Mouse (Mus musculus) forebrain, embryonic 15.5 days (tissue): ENCODE results near the gene Ldhal6b. TPM values are rescaled to one million over a fixed set of nuclear protein-coding genes. Genes with fewer than 3 reads are reported as not detected.
A peak's percentile ranks its signal among the peaks of the same experiment; 100 is the strongest.

ENCODE experiments used
- ATAC-seq: fragments of 200-750 bp; cut with Nextera tagmentation; replicated peaks from 2 replicates; pipeline ENCODE4 v1.8.0; 2017; ENCODE audit warnings: mild to moderate bottlenecking, moderate TSS enrichment, moderate library complexity
- H3K27ac ChIP-seq: fragments of 300-500 bp; sonication (generic); replicated peaks from 2 replicates; pipeline ENCODE4 v1.5.1; 2015; ENCODE audit warnings: mild to moderate bottlenecking, inconsistent platforms
- H3K27me3 ChIP-seq: fragments of 300-500 bp; sonication (generic); 2 replicates; pipeline ENCODE4 v1.6.1; 2015; ENCODE audit warnings: inconsistent platforms
- H3K36me3 ChIP-seq: fragments of 300-500 bp; sonication (generic); 2 replicates; pipeline ENCODE4 v1.6.1; 2015; ENCODE audit warnings: mild to moderate bottlenecking, inconsistent platforms
- H3K4me1 ChIP-seq: fragments of 300-500 bp; sonication (generic); 2 replicates; pipeline ENCODE4 v1.6.1; 2015; ENCODE audit warnings: inconsistent platforms
- H3K4me2 ChIP-seq: fragments of 300-500 bp; sonication (generic); replicated peaks from 2 replicates; pipeline ENCODE4 v1.6.1; 2015; ENCODE audit warnings: mild to moderate bottlenecking, inconsistent platforms
- H3K4me3 ChIP-seq: fragments of 300-500 bp; sonication (generic); 2 replicates; pipeline ENCODE4 v1.5.1; 2015; ENCODE audit warnings: mild to moderate bottlenecking, inconsistent platforms
- H3K9ac ChIP-seq: fragments of 300-500 bp; sonication (generic); replicated peaks from 2 replicates; pipeline ENCODE4 v1.6.1; 2015; ENCODE audit warnings: mild to moderate bottlenecking, inconsistent platforms
- H3K9me3 ChIP-seq: fragments of 300-500 bp; sonication (generic); 2 replicates; pipeline ENCODE4 v1.6.1; 2016; ENCODE audit warnings: inconsistent platforms
- WGBS: fragments of 180-500 bp; shearing (Covaris S2); methylation state at CpG from one replicate; pipeline ENCODE4 v1.1.7; 2015; ENCODE audit warnings: mixed read lengths; 5-methylcytosine and 5-hydroxymethylcytosine counted together
- polyA plus RNA-seq: library from polyadenylated mRNA; unstranded; fragments of >200 nt; fragmentation: Nextera tagmentation; extraction: Ambion mirVana; gene quantifications from 2 replicates; pipeline ENCODE4 v1.2.1, GENCODE M21; 2015

The Ldhal6b gene
- polyA plus RNA-seq, 1 experiment from 2014 or later, result not detected

DNA sequence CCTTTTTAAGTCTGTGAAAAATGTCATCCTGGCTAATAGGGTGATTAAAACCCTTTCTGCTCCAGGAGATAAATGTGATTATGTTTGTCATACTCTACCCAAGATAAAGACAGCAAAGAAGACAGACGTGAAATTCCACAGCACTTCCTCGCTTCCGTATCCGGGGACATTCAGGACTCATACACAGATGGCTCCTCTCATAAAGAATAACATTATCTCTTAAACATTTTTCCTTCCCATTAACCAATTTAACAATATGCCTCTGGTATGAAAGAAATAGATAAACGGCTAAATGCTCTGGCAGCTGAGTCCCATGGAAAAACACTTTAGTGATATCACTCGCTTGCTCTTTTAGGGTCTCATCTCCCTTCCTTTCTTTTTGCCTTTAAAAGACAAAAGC lies 11.5 kb downstream of the Ldhal6b start:
- no peak overlapping the region for H3K4me2 ChIP-seq
- ATAC-seq, result no peak
- peaks cover 5% of the 10 kb centered on the region for H3K4me1 ChIP-seq
- H3K9me3 ChIP-seq, result no peaks in the 10 kb centered on the region
- H3K27ac ChIP-seq, result 0 out of 2 replicates have a peak overlapping the region, but pooled peaks have one; percentile 29
- no peak overlapping the region for H3K4me3 ChIP-seq
- peaks cover 3% of the 10 kb centered on the region; the same call in 1 of the 2 replicates for H3K36me3 ChIP-seq
- no peak overlapping the region for H3K9ac ChIP-seq
- peaks cover 13% of the 10 kb centered on the region; the same call in 1 of the 2 replicates for H3K27me3 ChIP-seq
- 64% methylated on average over 6 of the region's 6 CpGs for WGBS

DNA sequence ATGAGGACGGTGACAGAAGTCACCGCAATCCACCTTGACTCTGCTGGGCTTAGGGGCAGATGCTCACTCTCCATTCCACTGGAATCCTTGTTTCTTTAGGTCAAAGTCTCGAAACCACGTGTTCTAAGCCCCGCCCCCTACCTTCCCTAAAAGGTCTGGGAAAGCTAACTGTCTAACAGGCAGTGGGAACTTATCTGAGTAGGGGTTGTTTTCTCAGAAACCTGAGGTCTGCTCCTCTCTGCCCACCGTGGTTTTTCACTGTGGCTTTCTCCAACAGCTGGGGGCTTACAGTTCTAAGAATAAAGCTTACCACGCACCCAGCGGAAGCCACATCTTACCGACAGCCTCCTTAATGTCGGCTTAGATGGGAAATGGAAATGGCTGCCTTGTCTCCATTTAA lies 12.0 kb downstream of the Ldhal6b start:
- WGBS, result 42% methylated on average over 10 of the region's 10 CpGs
- Histone ChIP-seq H3K36me3 (peaks cover 3% of the 10 kb centered on the region; the same call in 1 of the 2 replicates), H3K4me3 (no peak overlapping the region), H3K4me1 (peaks cover 5% of the 10 kb centered on the region), H3K27ac (0 out of 2 replicates have a peak overlapping the region, but pooled peaks have one; percentile 29), H3K9ac (no peak overlapping the region), H3K4me2 (no peak overlapping the region), H3K9me3 (no peaks in the 10 kb centered on the region), H3K27me3 (peaks cover 13% of the 10 kb centered on the region; the same call in 1 of the 2 replicates)
- ATAC-seq, result no peak

DNA sequence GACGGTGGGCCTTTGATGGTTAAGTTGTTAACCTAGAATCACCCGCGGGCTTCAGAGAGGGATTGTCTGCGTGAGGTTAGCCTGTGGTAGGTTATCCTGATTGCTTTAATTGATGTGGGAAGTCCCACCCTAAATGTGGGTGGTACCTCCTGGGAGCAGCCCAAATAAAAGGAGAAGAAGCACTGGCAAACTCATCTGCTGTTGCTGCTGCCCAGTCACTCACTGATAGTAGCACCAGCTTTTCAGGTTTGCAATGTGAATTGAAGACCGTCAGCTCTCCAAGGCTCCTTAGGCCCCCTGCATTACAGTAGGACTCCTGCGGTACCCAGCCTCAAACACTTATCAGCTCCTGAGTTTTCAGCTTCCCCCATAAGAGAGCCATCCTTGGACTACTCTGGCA lies 14.7 kb downstream of the Ldhal6b start:
- H3K27me3 ChIP-seq, result peaks cover 13% of the 10 kb centered on the region; the same call in 1 of the 2 replicates
- H3K9ac ChIP-seq, result no peak overlapping the region
- H3K4me2 ChIP-seq, result no peak overlapping the region
- ATAC-seq, result no peak
- peaks cover 5% of the 10 kb centered on the region for H3K4me1 ChIP-seq
- no peaks in the 10 kb centered on the region for H3K9me3 ChIP-seq
- H3K36me3 ChIP-seq, result no peaks in the 10 kb centered on the region
- WGBS, result 84% methylated on average over 6 of the region's 6 CpGs
- H3K27ac ChIP-seq, result no peak overlapping the region
- H3K4me3 ChIP-seq, result no peak overlapping the region

DNA sequence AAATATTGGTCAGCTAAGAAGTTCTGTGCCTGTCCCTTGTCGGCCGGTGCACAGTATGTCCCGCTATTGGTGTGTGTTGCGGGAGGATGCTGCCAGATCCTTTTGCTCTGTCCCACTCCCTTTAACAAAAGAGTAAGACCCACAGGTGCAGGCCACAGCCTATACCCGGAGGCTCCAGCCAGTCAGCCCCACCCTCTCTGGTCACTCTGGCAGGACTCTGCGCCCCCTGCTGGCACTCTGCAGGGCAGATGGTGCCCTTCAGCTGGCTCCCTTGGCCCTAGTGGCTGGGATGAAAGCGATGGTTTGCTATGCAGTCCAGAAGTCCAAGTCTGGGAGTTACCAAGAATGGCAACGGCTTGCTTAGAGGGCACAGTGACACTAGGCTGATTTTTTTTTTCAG lies 15.9 kb downstream of the Ldhal6b start:
- 24% methylated on average over 8 of the region's 8 CpGs for WGBS
- no peak overlapping the region for H3K4me2 ChIP-seq
- no peaks in the 10 kb centered on the region for H3K36me3 ChIP-seq
- peaks cover 7% of the 10 kb centered on the region for H3K4me1 ChIP-seq
- no peak overlapping the region for H3K9ac ChIP-seq
- no peaks in the 10 kb centered on the region for H3K9me3 ChIP-seq
- H3K27ac ChIP-seq, result no peak overlapping the region
- peak; percentile 58 for ATAC-seq
- H3K4me3 ChIP-seq, result no peak overlapping the region
- peaks cover 13% of the 10 kb centered on the region; the same call in 1 of the 2 replicates for H3K27me3 ChIP-seq

DNA sequence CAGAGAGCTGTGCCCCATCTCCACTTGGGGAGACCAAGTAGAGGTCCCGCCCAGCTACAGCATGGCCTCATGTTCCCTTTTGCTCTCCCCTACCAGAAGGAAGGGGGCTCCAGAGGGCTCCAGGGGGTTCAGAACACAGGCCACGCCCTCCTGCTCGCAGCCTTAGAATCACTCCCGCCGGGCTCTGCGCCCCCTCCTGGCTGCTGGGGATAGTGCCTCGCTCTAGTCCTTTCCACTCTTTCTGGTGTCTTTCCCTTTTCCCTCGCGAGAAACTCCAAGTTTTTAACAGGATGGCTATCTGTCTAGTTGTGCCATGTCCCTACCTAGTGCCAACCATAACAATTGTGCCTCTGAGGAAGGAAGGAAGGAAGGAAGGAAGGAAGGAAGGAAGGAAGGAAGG lies 16.5 kb downstream of the Ldhal6b start:
- Histone ChIP-seq H3K27me3 (peaks cover 13% of the 10 kb centered on the region; the same call in 1 of the 2 replicates), H3K4me1 (peaks cover 12% of the 10 kb centered on the region), H3K9ac (no peak overlapping the region), H3K4me3 (no peak overlapping the region), H3K4me2 (0 out of 2 replicates have a peak overlapping the region, but pooled peaks have one; percentile 13), H3K36me3 (no peaks in the 10 kb centered on the region), H3K9me3 (no peaks in the 10 kb centered on the region), H3K27ac (no peak overlapping the region)
- peak; percentile 34; the same call in 1 of the 2 replicates for ATAC-seq
- 6% methylated on average over 9 of the region's 9 CpGs for WGBS

DNA sequence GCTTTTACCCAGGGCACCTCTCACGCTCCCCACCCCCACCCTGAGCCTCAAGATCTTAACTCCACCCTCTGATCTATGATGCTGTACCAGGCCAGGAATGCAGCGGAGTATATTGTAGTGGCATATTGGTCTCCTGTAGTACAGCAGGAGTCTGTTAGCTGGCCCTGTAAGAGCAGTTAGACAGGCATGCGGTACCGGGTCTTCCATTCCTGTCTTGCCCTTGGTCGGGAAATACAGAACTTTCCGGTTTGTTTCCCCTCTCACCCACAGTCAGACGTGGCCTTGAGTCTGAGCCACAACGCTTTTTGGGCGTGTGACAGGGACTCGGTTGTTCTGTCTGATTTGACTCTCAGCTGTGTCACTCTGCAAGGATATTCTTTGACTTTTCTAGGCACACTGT lies 17.3 kb downstream of the Ldhal6b start:
- WGBS, result 93% methylated on average over 10 of the region's 10 CpGs
- no peak for ATAC-seq

DNA sequence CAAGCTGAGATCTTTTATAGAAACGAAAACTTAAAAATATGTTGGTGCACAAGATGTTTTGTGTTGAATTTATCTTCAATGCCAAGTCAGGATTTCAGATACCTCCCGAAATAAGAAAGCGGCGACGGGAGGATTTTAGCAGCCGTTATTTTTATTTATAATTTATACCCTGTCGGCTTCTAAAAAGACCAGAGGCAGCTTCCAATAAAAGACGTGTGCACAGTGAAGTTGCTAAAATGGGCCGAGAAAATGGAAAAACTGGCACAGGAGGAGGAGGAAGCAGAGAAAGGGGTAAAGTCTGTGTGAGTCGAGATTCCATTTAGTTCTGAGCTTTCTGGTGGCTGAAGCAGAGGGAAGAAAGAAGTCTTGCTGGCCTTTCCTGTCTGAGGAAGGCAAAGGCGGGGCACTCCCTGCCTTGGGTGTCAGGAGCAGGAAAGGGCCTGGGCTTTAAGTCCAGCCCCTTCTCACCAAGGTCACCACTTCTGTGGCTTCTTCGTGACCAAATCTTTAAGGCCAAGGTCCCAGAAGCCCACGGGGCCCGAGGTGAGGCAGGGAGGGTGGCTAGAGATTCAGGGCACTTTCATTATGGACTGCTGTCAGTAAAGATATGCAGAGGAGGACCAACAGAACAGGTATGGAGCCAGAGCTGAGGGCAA lies 18.0 kb downstream of the Ldhal6b start:
- WGBS, result 80% methylated on average over 14 of the region's 14 CpGs
- Histone ChIP-seq H3K27ac (no peak overlapping the region), H3K4me2 (no peak overlapping the region), H3K36me3 (no peaks in the 10 kb centered on the region), H3K4me1 (peaks cover 12% of the 10 kb centered on the region), H3K9ac (no peak overlapping the region), H3K27me3 (peaks cover 13% of the 10 kb centered on the region; the same call in 1 of the 2 replicates), H3K4me3 (no peak overlapping the region), H3K9me3 (no peaks in the 10 kb centered on the region)
- ATAC-seq, result no peak

More for the DNA sequence above, 17.3 kb downstream of the Ldhal6b start:
- no peak overlapping the region for H3K4me2 ChIP-seq
- no peak overlapping the region for H3K9ac ChIP-seq
- H3K4me1 ChIP-seq, result peaks cover 12% of the 10 kb centered on the region
- H3K36me3 ChIP-seq, result no peaks in the 10 kb centered on the region
- H3K4me3 ChIP-seq, result no peak overlapping the region
- H3K9me3 ChIP-seq, result no peaks in the 10 kb centered on the region
- peaks cover 13% of the 10 kb centered on the region; the same call in 1 of the 2 replicates for H3K27me3 ChIP-seq
- H3K27ac ChIP-seq, result no peak overlapping the region

DNA sequence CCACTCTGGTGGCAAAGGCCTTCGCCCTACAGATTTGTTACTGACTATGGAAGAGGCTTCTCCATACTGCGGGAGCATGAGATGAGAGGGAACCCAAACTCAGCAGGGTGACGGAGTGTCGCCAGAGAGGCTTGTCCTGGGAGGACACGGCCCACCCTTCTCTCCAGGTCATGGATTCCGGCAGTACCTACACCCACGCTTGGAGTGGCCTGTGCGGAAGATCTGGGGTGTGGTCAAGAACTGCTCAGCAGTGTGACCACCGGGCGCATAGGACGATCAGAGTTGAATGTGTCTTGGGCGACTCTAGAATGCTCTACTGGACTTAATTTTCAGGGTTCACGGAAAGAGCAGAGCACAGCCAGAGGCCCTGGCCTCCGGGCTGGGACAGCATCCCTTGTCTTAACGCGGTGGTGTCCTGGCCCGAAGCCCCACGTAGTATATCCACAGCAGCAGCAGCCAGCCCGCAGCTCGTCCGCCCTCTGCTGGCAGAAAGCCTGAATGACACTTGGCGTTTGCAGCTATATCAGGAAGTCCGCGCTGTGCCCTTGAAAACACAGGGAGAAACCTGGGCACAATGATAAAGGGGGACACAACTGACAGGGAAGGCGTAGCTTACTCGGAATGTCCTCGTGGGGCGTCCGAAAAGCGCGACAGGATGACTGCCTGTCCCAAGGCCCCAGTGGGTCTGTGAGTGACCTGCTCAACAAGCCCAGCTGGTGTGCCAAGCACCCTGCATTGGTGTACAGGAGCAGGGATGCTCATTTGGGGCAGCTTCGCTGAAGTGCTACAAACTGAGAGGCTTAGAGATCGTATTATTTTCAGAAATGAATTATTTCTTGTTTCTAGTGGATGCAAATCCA lies 21.2 kb downstream of the Ldhal6b start:
- no peak overlapping the region for H3K27ac ChIP-seq
- no peak overlapping the region for H3K9ac ChIP-seq
- H3K9me3 ChIP-seq, result no peaks in the 10 kb centered on the region
- no peaks in the 10 kb centered on the region for H3K36me3 ChIP-seq
- H3K4me1 ChIP-seq, result peaks cover 7% of the 10 kb centered on the region
- H3K4me2 ChIP-seq, result no peak overlapping the region
- no peak overlapping the region for H3K4me3 ChIP-seq
- WGBS, result 31% methylated on average over 33 of the region's 33 CpGs
- no peaks in the 10 kb centered on the region for H3K27me3 ChIP-seq
- ATAC-seq, result peak; percentile 87

DNA sequence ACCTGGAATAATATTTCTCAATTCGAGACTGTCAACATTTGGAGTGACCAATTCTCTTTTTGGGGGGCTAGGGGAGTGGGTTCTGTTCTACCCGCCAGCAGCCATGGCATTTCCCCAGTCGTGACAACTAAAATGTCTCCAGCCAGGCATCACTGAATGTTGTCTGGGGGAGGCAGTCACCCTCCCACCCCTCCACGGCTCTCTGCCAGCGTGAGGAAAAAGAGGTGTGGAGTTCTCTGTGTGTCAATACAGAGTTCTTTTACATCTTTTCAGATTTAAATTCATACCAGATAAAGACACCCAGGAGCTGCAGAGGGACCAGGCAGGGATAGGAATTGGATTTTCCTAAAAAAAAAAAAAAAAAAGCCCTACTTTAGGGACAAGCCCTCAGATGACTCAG lies 22.4 kb downstream of the Ldhal6b start:
- H3K27me3 ChIP-seq, result no peaks in the 10 kb centered on the region
- ATAC-seq, result no peak
- H3K4me1 ChIP-seq, result peaks cover 8% of the 10 kb centered on the region
- no peaks in the 10 kb centered on the region for H3K36me3 ChIP-seq
- H3K9me3 ChIP-seq, result no peaks in the 10 kb centered on the region
- no peak overlapping the region for H3K27ac ChIP-seq
- H3K9ac ChIP-seq, result no peak overlapping the region
- H3K4me3 ChIP-seq, result no peak overlapping the region
- H3K4me2 ChIP-seq, result no peak overlapping the region
- 63% methylated on average over 5 of the region's 5 CpGs for WGBS

DNA sequence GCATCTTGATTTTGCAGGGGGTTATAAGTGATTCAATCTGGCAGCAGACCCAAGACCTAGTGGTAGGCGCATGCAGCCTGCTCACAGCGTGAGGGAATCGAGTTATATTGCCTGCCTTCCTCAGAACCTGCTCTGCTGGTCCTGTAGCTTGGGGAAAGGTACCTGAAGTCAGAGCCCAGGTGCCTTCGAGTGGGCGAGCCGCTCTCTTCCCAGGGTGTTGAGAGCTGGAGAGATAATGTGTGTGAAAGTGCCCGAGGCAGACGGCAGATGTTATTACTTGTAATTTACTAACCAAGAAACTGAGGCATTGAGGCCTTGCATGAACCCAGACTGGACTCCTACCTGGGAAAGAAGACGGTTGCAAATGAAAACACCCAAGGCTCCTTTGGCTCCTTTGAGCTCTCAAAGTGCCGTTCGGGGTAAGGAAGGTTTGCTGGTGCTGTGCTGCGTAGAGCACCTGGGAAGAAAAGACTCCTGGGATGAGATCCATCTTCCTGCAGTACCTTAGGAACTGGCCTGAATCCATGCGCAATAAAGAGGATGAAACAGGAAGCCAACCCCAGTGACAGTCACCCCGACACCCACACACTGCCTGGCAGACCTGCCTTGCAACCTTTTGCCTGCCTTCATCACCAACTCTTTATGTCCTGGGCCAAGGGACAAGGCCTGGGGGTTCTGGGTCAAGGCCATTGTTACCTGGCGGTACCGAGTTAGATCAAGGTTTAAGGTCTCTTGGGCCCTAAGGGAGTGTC lies 22.9 kb downstream of the Ldhal6b start:
- Histone ChIP-seq H3K9me3 (no peaks in the 10 kb centered on the region), H3K27ac (no peak overlapping the region), H3K36me3 (no peaks in the 10 kb centered on the region), H3K4me3 (no peak overlapping the region), H3K4me1 (peaks cover 13% of the 10 kb centered on the region), H3K9ac (no peak overlapping the region), H3K27me3 (no peaks in the 10 kb centered on the region), H3K4me2 (no peak overlapping the region)
- 91% methylated on average over 16 of the region's 16 CpGs for WGBS
- no peak for ATAC-seq

DNA sequence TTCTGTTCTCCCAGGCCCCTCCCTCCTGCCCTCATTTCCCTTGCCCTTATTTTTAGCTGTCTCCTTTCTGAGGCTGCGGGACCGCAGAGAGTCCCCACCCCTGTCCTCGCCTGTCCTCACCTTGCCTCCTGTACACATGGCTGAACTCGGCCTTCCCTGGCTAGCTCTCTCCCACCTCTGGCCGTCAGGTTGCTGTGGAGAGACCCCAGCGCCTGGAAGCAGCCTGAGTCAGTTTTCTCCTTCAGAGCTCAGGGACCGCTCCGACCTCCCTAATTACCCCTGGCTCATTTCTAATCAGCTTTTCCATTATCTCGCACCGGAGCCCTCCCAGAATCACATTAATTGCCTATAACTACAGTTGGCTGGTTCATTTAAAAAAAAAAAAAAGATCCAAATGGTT lies 27.9 kb downstream of the Ldhal6b start:
- WGBS, result 28% methylated on average over 10 of the region's 10 CpGs
- Histone ChIP-seq H3K4me2 (no peak overlapping the region), H3K27me3 (no peaks in the 10 kb centered on the region), H3K4me3 (no peak overlapping the region), H3K4me1 (peaks cover 11% of the 10 kb centered on the region; the same call in 1 of the 2 replicates), H3K27ac (no peak overlapping the region), H3K9ac (no peak overlapping the region), H3K36me3 (no peaks in the 10 kb centered on the region), H3K9me3 (no peaks in the 10 kb centered on the region)
- no peak; the same call in 1 of the 2 replicates for ATAC-seq
